Mouse (Mus musculus) ES-CJ7 (cell line): ENCODE measurements around the gene Tk1.
"Not testable (repeated sequence)": the region's sequence is repeated elsewhere in the genome, so short reads cannot be mapped to it uniquely, and the experiment has no call there.

Experiments used
- DNase-seq: peaks from one replicate; pipeline ENCODE4 v3.0.0; 2011; ENCODE audit warnings: low read depth, low spot score

Gene Tk1

GRCm38 (mm10) chr11:117791441-117791761 is 34.5 kb downstream of the Tk1 start:
- no peak for DNase-seq

- DNase-seq = peak; percentile 73
These were observed 35.0 kb downstream of the Tk1 start for GRCm38 (mm10) chr11:117790703-117791440.

GRCm38 (mm10) chr11:117790286-117790685 is 35.6 kb downstream of the Tk1 start:
- DNase-seq = peak; percentile 79

- DNase-seq = not testable (repeated sequence)
These were observed 37.4 kb downstream of the Tk1 start for GRCm38 (mm10) chr11:117788481-117788880.

GRCm38 (mm10) chr11:117786294-117786693 is 39.6 kb downstream of the Tk1 start:
- DNase-seq = peak; percentile 90

GRCm38 (mm10) chr11:117783683-117784309 is 42.1 kb downstream of the Tk1 start:
- no peak for DNase-seq

- peak; percentile 77 for DNase-seq
These were observed 42.8 kb downstream of the Tk1 start for GRCm38 (mm10) chr11:117783089-117783488.

GRCm38 (mm10) chr11:117782705-117783034 is 43.2 kb downstream of the Tk1 start:
- no peak for DNase-seq

- DNase-seq = peak; percentile 35
These were observed 43.7 kb downstream of the Tk1 start, which contains the start of the genes Tmc8 and Tmc6 for GRCm38 (mm10) chr11:117781993-117782704. Tmc8 (plus strand) TSS chr11:117782076. Tmc6 (minus strand) TSS chr11:117782198.

GRCm38 (mm10) chr11:117781199-117781821 is 44.6 kb downstream of the Tk1 start:
- peak; percentile 76 for DNase-seq

GRCm38 (mm10) chr11:117780582-117781111 is 45.2 kb downstream of the Tk1 start:
- peak; percentile 97 for DNase-seq

- no peak for DNase-seq
These were observed 45.7 kb downstream of the Tk1 start for GRCm38 (mm10) chr11:117780199-117780515.

GRCm38 (mm10) chr11:117779434-117780198 is 46.3 kb downstream of the Tk1 start:
- no peak for DNase-seq

- peak; percentile 42 for DNase-seq
These were observed 47.0 kb downstream of the Tk1 start for GRCm38 (mm10) chr11:117778851-117779433.

- no peak for DNase-seq
These were observed 47.9 kb downstream of the Tk1 start for GRCm38 (mm10) chr11:117778031-117778430.

- DNase-seq = no peak
These were observed 48.8 kb downstream of the Tk1 start for GRCm38 (mm10) chr11:117777111-117777510.

- no peak for DNase-seq
These were observed 49.7 kb downstream of the Tk1 start for GRCm38 (mm10) chr11:117776085-117776792.

- DNase-seq = no peak
These were observed 50.4 kb downstream of the Tk1 start for GRCm38 (mm10) chr11:117775540-117775939.

- no peak for DNase-seq
These were observed 51.0 kb downstream of the Tk1 start for GRCm38 (mm10) chr11:117774925-117775324.

GRCm38 (mm10) chr11:117772352-117772751 is 53.5 kb downstream of the Tk1 start:
- no peak for DNase-seq
